Mouse (Mus musculus) testis, adult 2 months (tissue): ENCODE results near the gene Nlrp4f. TPM values are rescaled to one million over a fixed set of nuclear protein-coding genes. Genes with fewer than 3 reads are reported as not detected.

Experiments used
- H3K27ac ChIP-seq: fragments of 200-500 bp; 2 replicates; pipeline ENCODE4 v1.5.1; 2012; ENCODE audit warnings: low read depth, low read length; ENCODE audit not compliant: control insufficient read depth, insufficient read depth
- H3K27me3 ChIP-seq: fragments of 200-500 bp; 2 replicates; pipeline ENCODE4 v1.6.1; 2012; ENCODE audit warnings: mild to moderate bottlenecking, low read length, moderate library complexity; ENCODE audit not compliant: control insufficient read depth, insufficient read depth
- H3K36me3 ChIP-seq: fragments of 200-500 bp; 2 replicates; pipeline ENCODE4 v1.6.1; 2012; ENCODE audit warnings: mild to moderate bottlenecking, low read length; ENCODE audit not compliant: control insufficient read depth, insufficient read depth
- H3K4me1 ChIP-seq: fragments of 200-500 bp; 2 replicates; pipeline ENCODE4 v1.6.1; 2012; ENCODE audit warnings: low read length; ENCODE audit not compliant: control insufficient read depth, insufficient read depth
- H3K4me3 ChIP-seq: fragments of 200-500 bp; 2 replicates; pipeline ENCODE4 v1.5.1; 2012; ENCODE audit warnings: low read depth, mild to moderate bottlenecking, low read length, moderate library complexity, mixed read lengths; ENCODE audit not compliant: control insufficient read depth
- CTCF ChIP-seq: fragments of 200-500 bp; IDR thresholded peaks from 2 replicates; pipeline ENCODE4 v1.5.1; 2012; ENCODE audit warnings: low read depth, mild to moderate bottlenecking, inconsistent platforms, low read length, moderate library complexity; ENCODE audit not compliant: control insufficient read depth, insufficient read depth, insufficient replicate concordance
- POLR2A ChIP-seq: fragments of 200-500 bp; IDR thresholded peaks from 2 replicates; pipeline ENCODE4 v1.6.1; 2012; ENCODE audit warnings: low read depth, mild to moderate bottlenecking, inconsistent platforms, low read length, moderate library complexity; ENCODE audit not compliant: control insufficient read depth
- polyA plus RNA-seq: library from polyadenylated mRNA; depleted of rRNA; stranded (reverse); fragments of >200 nt; gene quantifications from 2 replicates; pipeline ENCODE4 v1.2.3, GENCODE M21; 2012; rRNA removed

Nlrp4f gene
- polyA plus RNA-seq, result 0.58 and 0.63 TPM in 2 replicates

- Histone ChIP-seq H3K4me3 (no peak within 1 kb of the TSS), H3K36me3 (no peaks in the 10 kb centered on the region), H3K27ac (no peak within 1 kb of the TSS), H3K4me1 (no peaks in the 10 kb centered on the region), H3K27me3 (no peaks in the 10 kb centered on the region)
- no peak for TF ChIP-seq POLR2A
These were observed at the start of gene Nlrp4f for GRCm38 (mm10) chr13:65205877-65206276. Nlrp4f (minus strand) TSS chr13:65205977.

- H3K36me3 ChIP-seq, result no peaks in the 10 kb centered on the region
These were observed 37.5 kb upstream of the Nlrp4f start for GRCm38 (mm10) chr13:65243273-65243672.

GRCm38 (mm10) chr13:65242319-65242787, 36.6 kb upstream of the Nlrp4f start:
- no peaks in the 10 kb centered on the region for H3K36me3 ChIP-seq
- peaks cover 10% of the 10 kb centered on the region for H3K4me1 ChIP-seq
- H3K27ac ChIP-seq, result peak overlapping the region; percentile 97
- TF ChIP-seq POLR2A, result peak; percentile 49; the same call in 1 of the 2 replicates
- TF ChIP-seq CTCF, result no peak
- H3K4me3 ChIP-seq, result peak overlapping the region; percentile 96
- H3K27me3 ChIP-seq, result no peaks in the 10 kb centered on the region

More at GRCm38 (mm10) chr13:65243273-65243672, 37.5 kb upstream of the Nlrp4f start:
- Histone ChIP-seq H3K4me1 (peaks cover 9% of the 10 kb centered on the region), H3K27me3 (no peaks in the 10 kb centered on the region), H3K27ac (peak overlapping the region; percentile 18; the same call in 1 of the 2 replicates), H3K4me3 (peak overlapping the region; percentile 96)
- TF ChIP-seq POLR2A (no peak), CTCF (no peak)

- peak overlapping the region; percentile 97 for H3K27ac ChIP-seq
- H3K36me3 ChIP-seq, result no peaks in the 10 kb centered on the region
- TF ChIP-seq CTCF (no peak), POLR2A (peak; percentile 52)
- no peaks in the 10 kb centered on the region for H3K27me3 ChIP-seq
- H3K4me3 ChIP-seq, result peak overlapping the region; percentile 96
- peaks cover 16% of the 10 kb centered on the region for H3K4me1 ChIP-seq
These were observed 36.0 kb upstream of the Nlrp4f start for GRCm38 (mm10) chr13:65241627-65242318.

GRCm38 (mm10) chr13:65241099-65241626, 35.4 kb upstream of the Nlrp4f start:
- TF ChIP-seq POLR2A (peak; percentile 54), CTCF (peak; percentile 0; the same call in 1 of the 2 replicates)
- peaks cover 17% of the 10 kb centered on the region for H3K4me1 ChIP-seq
- no peaks in the 10 kb centered on the region for H3K27me3 ChIP-seq
- peak overlapping the region; percentile 97 for H3K27ac ChIP-seq
- peak overlapping the region; percentile 96 for H3K4me3 ChIP-seq
- H3K36me3 ChIP-seq, result no peaks in the 10 kb centered on the region

GRCm38 (mm10) chr13:65240509-65241098, 34.8 kb upstream of the Nlrp4f start:
- H3K27ac ChIP-seq, result peak overlapping the region; percentile 97
- H3K36me3 ChIP-seq, result no peaks in the 10 kb centered on the region
- peaks cover 17% of the 10 kb centered on the region for H3K4me1 ChIP-seq
- no peaks in the 10 kb centered on the region for H3K27me3 ChIP-seq
- TF ChIP-seq CTCF (no peak), POLR2A (peak; percentile 79; the same call in 1 of the 2 replicates)
- peak overlapping the region; percentile 96 for H3K4me3 ChIP-seq

GRCm38 (mm10) chr13:65237211-65237610, 31.4 kb upstream of the Nlrp4f start:
- H3K27me3 ChIP-seq, result no peaks in the 10 kb centered on the region
- peak overlapping the region; percentile 55 for H3K4me3 ChIP-seq
- 0 out of 2 replicates have a peak, but pooled peaks have one; percentile 42 for TF ChIP-seq POLR2A
- TF ChIP-seq CTCF, result no peak
- H3K4me1 ChIP-seq, result peaks cover 14% of the 10 kb centered on the region
- no peaks in the 10 kb centered on the region for H3K36me3 ChIP-seq
- H3K27ac ChIP-seq, result no peak overlapping the region
